Mouse (Mus musculus): ENCODE results near the gene 1700057G04Rik. TPM values are rescaled to one million over a fixed set of nuclear protein-coding genes. Genes with fewer than 3 reads are reported as not detected.
A peak's percentile ranks its signal among the peaks of the same experiment; 100 is the strongest.

1700057G04Rik gene
- polyA plus RNA-seq, 2 experiments = not detected

GRCm38 (mm10) chr9:92275486-92276207 is 33.5 kb upstream of the 1700057G04Rik start, which contains the start of gene Plscr2:
Plscr2 (plus strand) TSS chr9:92275602.
- ATAC-seq (ENCODE audit: insufficient read depth) (no peak), DNase-seq (ENCODE audit: low read depth in 3 of 3, low spot score in 3 of 3) (no peak)
- no peaks in the 10 kb centered on the region for H3K27me3 ChIP-seq (ENCODE audit: control insufficient read depth, insufficient read depth, low read length)
- 63% methylated on average over 9 of the region's 9 CpGs for WGBS (ENCODE audit: insufficient replicate concordance)
- H3K36me3 ChIP-seq (replicated peaks; ENCODE audit: control insufficient read depth, insufficient read depth, low read depth) = no peaks in the 10 kb centered on the region
- peaks cover 0 to 27% of the 10 kb centered on the region in 2 experiments; a peak in 2 of 4 replicates for H3K4me1 ChIP-seq (replicated peaks; ENCODE audit: control insufficient read depth in 2 of 2, insufficient read depth in 2 of 2, low read length in 1 of 2)
- no peaks in the 10 kb centered on the region for H3K9me3 ChIP-seq (ENCODE audit: control insufficient read depth, low read length)
- no peak within 1 kb of the TSS for H3K4me2 ChIP-seq (ENCODE audit: low read depth)
- H3K27ac ChIP-seq = no peak within 1 kb of the TSS
- H3K4me3 ChIP-seq (ENCODE audit: insufficient read depth in 1 of 2, low read depth in 2 of 2, low read length in 2 of 2) = no peak within 1 kb of the TSS
- TF ChIP-seq EP300 (IDR thresholded peaks at IDR 0.05; ENCODE audit: low read depth) = no peak
- TF ChIP-seq CTCF (IDR thresholded peaks at IDR 0.05; ENCODE audit: low read depth) = no peak
- no peak within 1 kb of the TSS for H3K9ac ChIP-seq (replicated peaks)

GRCm38 (mm10) chr9:92276360-92276759 is 32.8 kb upstream of the 1700057G04Rik start:
- no peaks in the 10 kb centered on the region for H3K36me3 ChIP-seq (replicated peaks; ENCODE audit: control insufficient read depth, insufficient read depth, low read depth)
- ATAC-seq (ENCODE audit: insufficient read depth) = peak; percentile 18; the same call in 1 of the 2 replicates
- H3K27ac ChIP-seq = no peak overlapping the region
- peaks cover 0 to 23% of the 10 kb centered on the region in 2 experiments; a peak in 2 of 4 replicates for H3K4me1 ChIP-seq (replicated peaks; ENCODE audit: control insufficient read depth in 2 of 2, insufficient read depth in 2 of 2, low read length in 1 of 2)
- H3K27me3 ChIP-seq (ENCODE audit: control insufficient read depth, insufficient read depth, low read length) = no peaks in the 10 kb centered on the region
- no peak overlapping the region for H3K9ac ChIP-seq (replicated peaks)
- 23% methylated on average over 7 of the region's 7 CpGs for WGBS (ENCODE audit: insufficient replicate concordance)
- no peak; the same call in 1 of the 2 replicates for TF ChIP-seq EP300 (IDR thresholded peaks at IDR 0.05; ENCODE audit: low read depth)
- TF ChIP-seq CTCF (IDR thresholded peaks at IDR 0.05; ENCODE audit: low read depth) = no peak
- H3K4me2 ChIP-seq (ENCODE audit: low read depth) = no peak overlapping the region
- H3K9me3 ChIP-seq (ENCODE audit: control insufficient read depth, low read length) = no peaks in the 10 kb centered on the region
- H3K4me3 ChIP-seq (ENCODE audit: insufficient read depth in 1 of 2, low read depth in 2 of 2, low read length in 2 of 2) = no peak overlapping the region
- DNase-seq (ENCODE audit: low read depth in 3 of 3, low spot score in 3 of 3) = no peak

- ATAC-seq (ENCODE audit: insufficient read depth) (no peak), DNase-seq (ENCODE audit: low read depth in 3 of 3, low spot score in 3 of 3) (no peak)
- no peak overlapping the region for H3K4me3 ChIP-seq (ENCODE audit: insufficient read depth in 1 of 2, low read depth in 2 of 2, low read length in 2 of 2)
- H3K27me3 ChIP-seq (ENCODE audit: control insufficient read depth, insufficient read depth, low read length) = no peaks in the 10 kb centered on the region
- 19% methylated on average over 1 of the region's 1 CpGs for WGBS (ENCODE audit: insufficient replicate concordance)
- no peak overlapping the region for H3K4me2 ChIP-seq (ENCODE audit: low read depth)
- no peaks in the 10 kb centered on the region for H3K9me3 ChIP-seq (ENCODE audit: control insufficient read depth, low read length)
- TF ChIP-seq EP300 (IDR thresholded peaks at IDR 0.05; ENCODE audit: low read depth) (no peak), CTCF (IDR thresholded peaks at IDR 0.05; ENCODE audit: low read depth) (no peak)
- H3K9ac ChIP-seq (replicated peaks) = no peak overlapping the region
- H3K27ac ChIP-seq = no peak overlapping the region
- peaks cover 0 to 7% of the 10 kb centered on the region in 2 experiments; a peak in 2 of 4 replicates for H3K4me1 ChIP-seq (replicated peaks; ENCODE audit: control insufficient read depth in 2 of 2, insufficient read depth in 2 of 2, low read length in 1 of 2)
- H3K36me3 ChIP-seq (replicated peaks; ENCODE audit: control insufficient read depth, insufficient read depth, low read depth) = no peaks in the 10 kb centered on the region
Observed at GRCm38 (mm10) chr9:92280048-92280447, 29.1 kb upstream of the 1700057G04Rik start.

GRCm38 (mm10) chr9:92282563-92283171 is 26.5 kb upstream of the 1700057G04Rik start:
- Histone ChIP-seq H3K4me2 (ENCODE audit: low read depth) (no peak overlapping the region), H3K4me3 (ENCODE audit: insufficient read depth in 1 of 2, low read depth in 2 of 2, low read length in 2 of 2) (no peak overlapping the region), H3K4me1 (replicated peaks; ENCODE audit: control insufficient read depth in 2 of 2, insufficient read depth in 2 of 2, low read length in 1 of 2) (no peaks in the 10 kb centered on the region), H3K27ac (no peak overlapping the region), H3K9ac (replicated peaks) (no peak overlapping the region), H3K36me3 (replicated peaks; ENCODE audit: control insufficient read depth, insufficient read depth, low read depth) (no peaks in the 10 kb centered on the region), H3K9me3 (ENCODE audit: control insufficient read depth, low read length) (no peaks in the 10 kb centered on the region), H3K27me3 (ENCODE audit: control insufficient read depth, insufficient read depth, low read length) (no peaks in the 10 kb centered on the region)
- ATAC-seq (ENCODE audit: insufficient read depth) = no peak
- no peak for DNase-seq (ENCODE audit: low read depth in 3 of 3, low spot score in 3 of 3)
- 46% methylated on average over 7 of the region's 7 CpGs for WGBS (ENCODE audit: insufficient replicate concordance)
- TF ChIP-seq CTCF (IDR thresholded peaks at IDR 0.05; ENCODE audit: low read depth) (no peak), EP300 (IDR thresholded peaks at IDR 0.05; ENCODE audit: low read depth) (no peak)

GRCm38 (mm10) chr9:92289675-92290074 is 19.5 kb upstream of the 1700057G04Rik start:
- ATAC-seq (ENCODE audit: insufficient read depth) = peak; percentile 67

More at GRCm38 (mm10) chr9:92289675-92290074, 19.5 kb upstream of the 1700057G04Rik start:
- Histone ChIP-seq H3K36me3 (replicated peaks; ENCODE audit: control insufficient read depth, insufficient read depth, low read depth) (no peaks in the 10 kb centered on the region), H3K4me3 (ENCODE audit: insufficient read depth in 1 of 2, low read depth in 2 of 2, low read length in 2 of 2) (no peak overlapping the region), H3K27ac (no peak overlapping the region), H3K9ac (replicated peaks) (no peak overlapping the region), H3K27me3 (ENCODE audit: control insufficient read depth, insufficient read depth, low read length) (no peaks in the 10 kb centered on the region), H3K4me1 (replicated peaks; ENCODE audit: control insufficient read depth in 2 of 2, insufficient read depth in 2 of 2, low read length in 1 of 2) (peaks cover 0 to 6% of the 10 kb centered on the region in 2 experiments; a peak in 2 of 4 replicates), H3K4me2 (ENCODE audit: low read depth) (no peak overlapping the region), H3K9me3 (ENCODE audit: control insufficient read depth, low read length) (no peaks in the 10 kb centered on the region)
- TF ChIP-seq CTCF (IDR thresholded peaks at IDR 0.05; ENCODE audit: low read depth) (no peak), EP300 (IDR thresholded peaks at IDR 0.05; ENCODE audit: low read depth) (peak; percentile 34; the same call in 1 of the 2 replicates)
- DNase-seq (ENCODE audit: low read depth in 3 of 3, low spot score in 3 of 3) = no peak
- WGBS (ENCODE audit: insufficient replicate concordance) = 6% methylated on average over 3 of the region's 3 CpGs
